Mouse (Mus musculus): ENCODE data around the gene Pomgnt1. TPM values are rescaled to one million over a fixed set of nuclear protein-coding genes. Genes with fewer than 3 reads are reported as not detected.

Gene Pomgnt1
- polyA plus RNA-seq, 1 experiment from 2014 or later, result 11.8 TPM

DNA sequence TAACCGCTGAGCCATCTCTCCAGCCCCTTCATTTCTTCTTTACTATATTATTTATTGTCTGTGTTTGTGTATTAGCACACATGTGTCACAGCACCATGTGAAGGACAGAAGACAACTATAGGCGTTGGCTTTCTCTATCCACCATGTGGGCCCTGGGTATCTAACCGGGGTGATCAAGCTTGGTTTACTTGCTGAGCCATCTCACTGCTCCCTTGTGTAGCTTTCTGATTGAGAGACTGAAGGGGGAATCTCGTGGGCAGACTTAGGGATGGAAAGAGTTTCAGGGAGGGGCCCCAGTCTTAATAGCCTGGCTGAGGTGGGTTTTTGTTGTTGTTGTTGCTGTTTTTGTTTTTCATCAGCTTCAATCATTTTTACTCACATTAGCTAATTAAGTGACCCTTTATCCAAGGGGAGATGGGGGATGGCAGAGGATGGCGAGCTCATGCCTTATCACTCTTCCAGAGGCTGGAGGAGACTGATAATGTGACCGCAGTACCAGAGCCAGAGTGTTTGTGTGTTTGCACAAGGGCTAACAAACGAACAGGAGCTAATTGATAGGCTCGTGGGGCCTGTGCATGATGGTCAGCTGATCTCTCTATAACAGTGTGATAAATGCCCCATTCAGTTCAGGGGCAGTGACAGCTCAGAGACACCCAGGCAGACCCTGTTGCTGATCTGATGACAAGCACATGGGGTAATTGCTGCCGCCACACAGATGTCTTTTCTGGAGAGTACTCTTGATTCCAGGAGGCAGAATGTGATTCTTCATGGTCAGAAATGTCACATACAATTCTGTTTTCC, 70.1 kb downstream of the Pomgnt1 start:
- Histone ChIP-seq H3K27ac (ENCODE audit: low read length) (peak overlapping the region; percentile 85), H3K27me3 (ENCODE audit: control insufficient read depth, insufficient read depth, low read depth, low read length) (no peaks in the 10 kb centered on the region), H3K36me3 (ENCODE audit: control insufficient read depth, insufficient read depth) (no peaks in the 10 kb centered on the region), H3K4me2 (ENCODE audit: low read depth, low read length) (peak overlapping the region; percentile 30; the same call in 1 of the 2 replicates), H3K9ac (ENCODE audit: low read depth, low read length) (no peak overlapping the region; the same call in none of the 2 replicates), H3K4me3 (ENCODE audit: low read depth, low read length) (no peak overlapping the region), H3K4me1 (ENCODE audit: control insufficient read depth, low read depth, low read length) (peaks cover 21% of the 10 kb centered on the region), H3K9me3 (replicated peaks; ENCODE audit: control insufficient read depth, low read length) (no peaks in the 10 kb centered on the region)
- peak; percentile 99 for ATAC-seq (ENCODE audit: low read depth)
- 23% methylated on average over 9 of the region's 9 CpGs for WGBS (ENCODE audit: insufficient replicate concordance)

DNA sequence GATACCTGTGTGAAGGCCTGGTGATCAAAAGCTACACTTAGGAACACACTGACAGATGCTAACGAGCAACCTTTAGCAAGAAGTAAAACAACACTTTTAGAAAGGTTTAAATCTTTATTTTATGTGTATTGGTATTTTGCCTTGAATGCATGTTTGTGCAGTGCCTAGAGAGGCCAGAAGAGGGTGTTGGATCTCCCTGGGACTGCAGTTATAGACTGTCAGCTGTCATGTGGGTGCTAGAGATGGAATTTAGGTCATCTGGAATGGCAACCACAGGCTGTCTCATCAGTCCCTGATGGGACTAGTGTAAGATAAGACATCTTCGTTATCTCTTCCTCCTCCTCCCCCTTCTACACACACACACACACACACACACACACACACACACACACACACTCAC, 74.8 kb downstream of the Pomgnt1 start:
- Histone ChIP-seq H3K4me1 (ENCODE audit: control insufficient read depth, low read depth, low read length) (peaks cover 11% of the 10 kb centered on the region), H3K27me3 (ENCODE audit: control insufficient read depth, insufficient read depth, low read depth, low read length) (no peaks in the 10 kb centered on the region), H3K9ac (ENCODE audit: low read depth, low read length) (no peak overlapping the region), H3K27ac (ENCODE audit: low read length) (no peak overlapping the region), H3K4me2 (ENCODE audit: low read depth, low read length) (no peak overlapping the region), H3K4me3 (ENCODE audit: low read depth, low read length) (no peak overlapping the region), H3K36me3 (ENCODE audit: control insufficient read depth, insufficient read depth) (no peaks in the 10 kb centered on the region), H3K9me3 (replicated peaks; ENCODE audit: control insufficient read depth, low read length) (no peaks in the 10 kb centered on the region)
- WGBS (ENCODE audit: insufficient replicate concordance), result 57% methylated on average over 2 of the region's 2 CpGs
- no peak for ATAC-seq (ENCODE audit: low read depth)

DNA sequence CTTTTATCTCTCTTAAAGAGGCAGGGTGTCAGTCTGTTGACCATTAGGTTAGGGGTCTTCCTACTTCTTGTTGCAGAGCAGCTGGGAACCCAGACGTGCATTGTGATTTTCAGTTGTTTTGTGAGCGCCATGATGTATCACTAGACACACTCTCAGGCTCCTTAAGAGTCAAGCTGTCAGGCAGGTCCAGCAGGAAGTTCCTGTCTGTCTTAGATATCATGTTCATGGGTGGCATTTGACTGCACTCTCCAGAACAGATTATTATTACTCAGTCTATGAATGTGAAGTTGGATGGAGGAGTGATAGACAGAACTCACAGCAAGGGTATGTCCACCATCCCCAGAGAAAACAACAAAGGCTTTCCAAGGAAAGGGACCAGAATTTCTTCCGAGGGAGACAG, 80.8 kb downstream of the Pomgnt1 start:
- Histone ChIP-seq H3K4me1 (ENCODE audit: control insufficient read depth, low read depth, low read length) (no peaks in the 10 kb centered on the region), H3K27ac (ENCODE audit: low read length) (no peak overlapping the region), H3K9me3 (replicated peaks; ENCODE audit: control insufficient read depth, low read length) (no peaks in the 10 kb centered on the region), H3K27me3 (ENCODE audit: control insufficient read depth, insufficient read depth, low read depth, low read length) (no peaks in the 10 kb centered on the region), H3K4me3 (ENCODE audit: low read depth, low read length) (no peak overlapping the region), H3K36me3 (ENCODE audit: control insufficient read depth, insufficient read depth) (no peaks in the 10 kb centered on the region), H3K9ac (ENCODE audit: low read depth, low read length) (no peak overlapping the region), H3K4me2 (ENCODE audit: low read depth, low read length) (no peak overlapping the region)
- ATAC-seq (ENCODE audit: low read depth), result no peak
- WGBS (ENCODE audit: insufficient replicate concordance), result 33% methylated on average over 3 of the region's 3 CpGs

DNA sequence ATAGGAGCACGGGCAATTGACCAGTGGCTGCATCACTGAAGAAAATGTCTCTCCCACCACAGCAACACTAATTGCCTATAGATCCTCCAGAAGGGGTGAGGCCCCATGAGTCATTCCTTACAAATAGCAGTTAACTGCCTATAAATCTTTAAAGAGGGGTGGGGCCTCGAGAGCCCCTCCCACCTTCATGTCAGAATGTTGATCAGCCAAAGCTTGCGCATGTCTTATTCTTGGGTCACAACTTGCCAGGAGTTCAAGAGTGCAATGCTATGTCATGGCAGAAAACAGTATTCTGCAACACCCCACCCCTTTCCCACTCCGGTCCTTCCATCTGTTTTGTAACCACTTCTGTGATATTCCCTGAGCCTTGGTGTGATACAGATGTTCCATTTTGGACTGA, 82.9 kb downstream of the Pomgnt1 start:
- Histone ChIP-seq H3K4me2 (ENCODE audit: low read depth, low read length) (no peak overlapping the region), H3K36me3 (ENCODE audit: control insufficient read depth, insufficient read depth) (no peaks in the 10 kb centered on the region), H3K4me3 (ENCODE audit: low read depth, low read length) (no peak overlapping the region), H3K9me3 (replicated peaks; ENCODE audit: control insufficient read depth, low read length) (no peaks in the 10 kb centered on the region), H3K9ac (ENCODE audit: low read depth, low read length) (no peak overlapping the region), H3K4me1 (ENCODE audit: control insufficient read depth, low read depth, low read length) (no peaks in the 10 kb centered on the region), H3K27me3 (ENCODE audit: control insufficient read depth, insufficient read depth, low read depth, low read length) (no peaks in the 10 kb centered on the region), H3K27ac (ENCODE audit: low read length) (no peak overlapping the region)
- WGBS (ENCODE audit: insufficient replicate concordance), result 74% methylated on average over 4 of the region's 4 CpGs
- ATAC-seq (ENCODE audit: low read depth), result no peak

DNA sequence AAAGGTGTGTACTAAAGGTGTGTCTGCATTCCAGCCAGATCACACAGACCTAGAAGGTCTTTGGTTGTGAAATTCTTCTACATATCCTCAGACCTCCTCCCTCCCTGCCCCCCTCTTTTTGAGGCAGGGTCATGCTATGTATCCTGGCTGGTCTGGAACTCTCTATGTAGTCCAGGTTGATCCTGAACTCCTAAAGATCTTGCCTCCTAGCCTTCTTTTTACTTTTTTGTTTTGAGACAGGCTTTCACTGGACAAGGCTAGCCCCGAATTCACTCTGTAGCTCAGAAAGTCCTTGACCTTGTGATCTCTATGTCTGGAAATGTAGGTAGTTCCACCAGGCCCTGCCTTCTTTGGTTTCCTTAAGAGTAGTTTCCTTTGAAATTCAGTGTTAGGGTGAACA, 85.3 kb downstream of the Pomgnt1 start:
- ATAC-seq (ENCODE audit: low read depth), result no peak
- H3K27me3 ChIP-seq (ENCODE audit: control insufficient read depth, insufficient read depth, low read depth, low read length), result no peaks in the 10 kb centered on the region
- H3K4me2 ChIP-seq (ENCODE audit: low read depth, low read length), result no peak overlapping the region
- 64% methylated on average over 1 of the region's 1 CpGs for WGBS (ENCODE audit: insufficient replicate concordance)
- no peaks in the 10 kb centered on the region for H3K9me3 ChIP-seq (replicated peaks; ENCODE audit: control insufficient read depth, low read length)
- H3K4me1 ChIP-seq (ENCODE audit: control insufficient read depth, low read depth, low read length), result no peaks in the 10 kb centered on the region
- H3K36me3 ChIP-seq (ENCODE audit: control insufficient read depth, insufficient read depth), result no peaks in the 10 kb centered on the region
- no peak overlapping the region for H3K4me3 ChIP-seq (ENCODE audit: low read depth, low read length)
- no peak overlapping the region for H3K27ac ChIP-seq (ENCODE audit: low read length)
- H3K9ac ChIP-seq (ENCODE audit: low read depth, low read length), result no peak overlapping the region

Other genes starting within 250 kb of the Pomgnt1 start
- not detected in 2 replicates for gene Kncn, start 239.4 kb upstream of the Pomgnt1 start, polyA plus RNA-seq (2015; fragmentation: Nextera tagmentation; extraction: Ambion mirVana)
- not detected in 2 replicates for gene 6430628N08Rik, start 233.2 kb upstream of the Pomgnt1 start, polyA plus RNA-seq (2015; fragmentation: Nextera tagmentation; extraction: Ambion mirVana)
- gene Dmbx1, start 183.9 kb upstream of the Pomgnt1 start, polyA plus RNA-seq (2015; fragmentation: Nextera tagmentation; extraction: Ambion mirVana), result not detected in 2 replicates
- 12.2 and 14.5 TPM in 2 replicates for gene Faah, start 105.9 kb upstream of the Pomgnt1 start, polyA plus RNA-seq (2015; fragmentation: Nextera tagmentation; extraction: Ambion mirVana)
- 8.6 and 8.9 TPM in 2 replicates for gene Nsun4, start 70.0 kb upstream of the Pomgnt1 start, polyA plus RNA-seq (2015; fragmentation: Nextera tagmentation; extraction: Ambion mirVana)
- gene Uqcrh, start 48.8 kb upstream of the Pomgnt1 start, polyA plus RNA-seq (2015; fragmentation: Nextera tagmentation; extraction: Ambion mirVana), result 296 and 326 TPM in 2 replicates
- 24.3 and 26.1 TPM in 2 replicates for gene Lrrc41, start 48.6 kb upstream of the Pomgnt1 start, polyA plus RNA-seq (2015; fragmentation: Nextera tagmentation; extraction: Ambion mirVana)
- gene Rad54l, start 150 bp upstream of the Pomgnt1 start, polyA plus RNA-seq (2015; fragmentation: Nextera tagmentation; extraction: Ambion mirVana), result 23.1 and 23.7 TPM in 2 replicates
- gene Lurap1, start 27.5 kb downstream of the Pomgnt1 start, polyA plus RNA-seq (2015; fragmentation: Nextera tagmentation; extraction: Ambion mirVana), result 0.26 and 0.38 TPM in 2 replicates
- gene Tspan1, start 43.8 kb downstream of the Pomgnt1 start, polyA plus RNA-seq (2015; fragmentation: Nextera tagmentation; extraction: Ambion mirVana), result 0.27 TPM in 1 of 2 replicates, not detected in the other
- gene 1700042G07Rik, start 49.5 kb downstream of the Pomgnt1 start, polyA plus RNA-seq (2015; fragmentation: Nextera tagmentation; extraction: Ambion mirVana), result not detected in 2 replicates
- gene Gm49337, start 49.5 kb downstream of the Pomgnt1 start, polyA plus RNA-seq (2015; fragmentation: Nextera tagmentation; extraction: Ambion mirVana), result not detected in 2 replicates
- gene Pik3r3, start 97.8 kb downstream of the Pomgnt1 start, polyA plus RNA-seq (2015; fragmentation: Nextera tagmentation; extraction: Ambion mirVana), result 0.61 and 0.72 TPM in 2 replicates

All from liver, embryonic 16.5 days (tissue).